Mouse (Mus musculus) ovary, adult 18-20 months (tissue): Measurements from ENCODE around the gene Mab21l2.

Experiments
- DNase-seq: peaks from one replicate; pipeline ENCODE4 v3.0.0; 2022; ENCODE audit warnings: low spot score, mixed read lengths

The Mab21l2 gene

GRCm38 (mm10) chr3:86548091-86549015 lies at the start of gene Mab21l2:
Mab21l2 (minus strand) TSS chr3:86548629.
- no peak for DNase-seq

GRCm38 (mm10) chr3:86575312-86575711 lies 26.9 kb upstream of the Mab21l2 start:
- DNase-seq, result no peak

DNA sequence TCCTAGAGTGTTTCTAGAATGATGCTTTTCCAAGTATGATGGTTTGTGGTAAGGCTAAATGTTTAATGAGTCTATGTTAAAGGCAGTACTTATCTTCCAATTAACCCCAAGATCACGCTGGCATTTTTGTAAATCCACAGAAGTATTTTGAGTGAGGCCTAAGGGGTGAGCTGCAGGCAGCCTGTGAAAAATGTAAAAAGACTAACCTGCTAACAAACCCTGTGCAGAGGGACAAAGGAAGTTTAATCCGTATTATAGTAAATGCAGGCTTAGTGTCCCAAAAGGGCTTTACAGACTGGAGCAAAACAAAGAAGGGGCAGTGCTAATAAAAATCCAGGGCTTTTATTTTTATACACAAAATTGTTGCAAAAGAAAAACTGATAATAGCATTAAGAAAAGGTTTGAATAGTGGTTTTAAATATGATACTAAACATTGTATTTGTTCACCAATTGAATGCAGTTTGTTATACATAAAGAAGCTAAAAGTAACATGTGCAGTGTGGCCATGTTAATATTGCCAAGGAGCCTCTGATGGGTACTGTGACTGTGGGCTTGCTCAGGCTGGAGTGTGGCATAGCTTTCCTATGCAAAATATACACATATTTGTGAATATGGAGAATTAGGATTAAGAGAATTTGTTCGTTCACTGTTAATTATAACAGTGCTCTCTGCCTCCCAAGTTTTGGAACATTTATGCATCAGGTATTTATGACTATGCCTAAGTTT lies 24.3 kb upstream of the Mab21l2 start:
- no peak for DNase-seq

- DNase-seq, result no peak
Observed at GRCm38 (mm10) chr3:86571518-86571917, 23.1 kb upstream of the Mab21l2 start.

GRCm38 (mm10) chr3:86567312-86567711 lies 18.9 kb upstream of the Mab21l2 start:
- no peak for DNase-seq

DNA sequence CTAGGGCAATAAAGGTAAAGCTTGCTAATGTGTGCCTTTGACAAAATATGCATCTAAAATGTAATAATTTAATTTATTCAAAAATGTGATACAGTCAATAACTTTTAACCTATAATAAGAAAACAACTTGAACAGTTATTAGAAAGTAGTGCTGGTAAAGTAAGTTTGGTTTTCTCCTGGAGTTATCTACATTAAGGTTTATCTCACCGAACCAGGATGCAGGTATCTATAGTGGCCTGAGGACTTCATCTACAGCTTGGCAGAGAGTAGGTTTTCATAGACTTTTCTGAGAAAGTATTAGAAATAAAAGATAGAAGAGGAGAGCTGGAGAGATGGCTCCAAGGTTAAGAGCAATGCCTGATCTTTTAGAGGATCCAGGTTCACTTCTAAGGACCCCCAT lies 13.0 kb upstream of the Mab21l2 start:
- DNase-seq, result no peak

DNA sequence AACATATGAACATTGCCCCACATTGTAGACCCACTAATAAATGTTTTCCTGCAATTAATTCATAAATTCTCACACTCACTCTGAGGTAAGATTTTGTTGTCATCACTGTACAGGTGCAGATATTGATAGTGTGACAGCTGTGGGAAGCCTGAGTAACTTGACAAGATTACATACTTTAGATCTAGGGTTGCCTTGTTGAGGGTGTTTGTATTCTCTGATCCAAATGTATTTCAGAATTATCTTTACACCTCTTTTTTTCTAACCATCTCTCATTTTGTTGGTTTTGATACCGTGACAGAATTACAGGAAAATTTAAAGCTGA lies 12.6 kb upstream of the Mab21l2 start:
- DNase-seq, result no peak

- DNase-seq, result no peak
Observed at GRCm38 (mm10) chr3:86560281-86561022, 12.0 kb upstream of the Mab21l2 start.

DNA sequence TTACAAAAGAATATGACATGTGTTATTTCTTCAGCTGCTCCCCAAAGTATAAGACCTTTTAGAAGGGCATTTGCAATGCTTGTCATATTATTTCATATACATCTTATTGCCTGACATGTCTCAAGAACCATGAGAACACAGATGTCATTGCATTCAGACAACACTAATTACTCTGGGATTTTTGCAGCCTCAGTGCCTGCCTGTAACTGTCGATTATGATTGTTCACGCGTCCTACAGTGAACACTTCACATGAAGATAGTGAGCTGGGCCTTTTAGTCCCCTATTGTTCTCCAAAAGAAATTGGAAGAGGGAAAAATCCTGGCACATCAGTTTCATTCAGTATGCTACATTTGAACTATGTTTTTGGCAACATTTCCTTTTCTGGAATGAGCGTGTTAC lies 11.2 kb upstream of the Mab21l2 start:
- DNase-seq, result no peak

- DNase-seq, result no peak
Observed at GRCm38 (mm10) chr3:86558976-86559375, 10.5 kb upstream of the Mab21l2 start.

- no peak for DNase-seq
Observed at GRCm38 (mm10) chr3:86552170-86552569, 3.7 kb upstream of the Mab21l2 start.

DNA sequence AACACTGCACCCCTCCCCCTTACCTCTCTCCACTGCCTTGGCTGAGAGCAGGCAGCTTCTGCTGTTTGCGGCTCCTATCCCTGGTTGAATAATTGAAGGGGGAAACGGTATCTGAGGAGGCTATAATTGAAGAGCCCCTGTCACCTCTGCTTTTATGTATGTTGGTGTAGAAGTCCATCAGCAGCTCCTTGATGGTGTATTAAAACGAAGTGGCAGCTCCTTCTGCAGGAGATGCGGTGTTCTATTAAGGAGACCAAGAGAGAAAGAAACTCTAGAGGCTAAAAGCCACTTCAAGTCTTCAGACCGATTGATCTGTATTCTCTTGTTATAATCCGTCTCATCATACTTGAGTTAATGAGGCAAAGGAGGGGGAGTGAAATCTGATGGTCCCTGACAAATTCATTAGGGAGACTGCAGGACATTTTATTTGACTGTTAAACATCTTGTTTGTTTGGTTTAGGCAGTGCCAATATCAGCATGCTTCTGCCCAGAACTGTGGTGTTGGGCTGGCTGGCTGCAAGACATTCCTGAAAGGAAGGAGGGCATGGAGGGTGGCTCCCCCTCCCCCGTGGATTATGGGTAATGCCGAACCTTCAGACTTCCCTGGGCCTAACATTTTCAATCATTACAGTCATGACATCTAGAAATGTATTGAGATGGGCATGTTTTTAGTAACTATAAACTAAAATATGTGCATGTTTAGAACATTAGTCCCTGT lies 2.7 kb upstream of the Mab21l2 start:
- no peak for DNase-seq

DNA sequence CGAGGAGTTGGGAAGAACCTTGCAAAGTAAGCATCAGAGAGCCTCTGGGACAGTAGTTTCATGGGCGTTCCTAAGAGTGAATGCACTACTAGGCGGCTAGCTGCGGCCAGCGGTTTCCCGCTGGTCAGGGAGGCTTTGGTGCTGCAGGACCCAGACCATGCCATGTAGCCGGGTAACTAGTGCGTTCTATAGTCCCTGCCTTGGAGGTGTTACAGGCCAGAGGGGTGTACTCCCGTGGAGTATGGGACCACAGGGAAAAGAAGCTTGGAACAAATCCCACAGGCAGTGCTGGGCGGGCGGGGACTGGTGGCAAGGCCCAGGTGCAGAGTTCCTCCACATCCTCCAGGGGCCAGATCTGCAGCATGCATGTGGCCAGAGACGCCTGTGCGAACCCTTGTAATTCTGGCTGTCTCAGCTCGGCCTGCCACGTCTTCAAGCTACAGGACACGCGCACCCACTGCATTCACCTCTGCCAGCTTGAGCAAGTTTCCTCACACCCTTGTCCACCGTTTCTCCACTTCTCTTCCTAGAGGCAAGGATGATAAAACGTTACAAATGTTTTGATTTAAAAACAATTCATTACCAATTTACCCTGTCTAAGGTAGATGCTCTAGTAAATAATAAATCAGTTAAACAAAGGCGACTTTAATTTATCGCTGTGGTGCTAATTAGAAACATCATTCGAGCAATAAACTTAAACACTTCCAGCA lies 2.0 kb upstream of the Mab21l2 start:
- no peak for DNase-seq

- DNase-seq, result no peak
Observed at GRCm38 (mm10) chr3:86547251-86547791, 1.1 kb downstream of the Mab21l2 start.

DNA sequence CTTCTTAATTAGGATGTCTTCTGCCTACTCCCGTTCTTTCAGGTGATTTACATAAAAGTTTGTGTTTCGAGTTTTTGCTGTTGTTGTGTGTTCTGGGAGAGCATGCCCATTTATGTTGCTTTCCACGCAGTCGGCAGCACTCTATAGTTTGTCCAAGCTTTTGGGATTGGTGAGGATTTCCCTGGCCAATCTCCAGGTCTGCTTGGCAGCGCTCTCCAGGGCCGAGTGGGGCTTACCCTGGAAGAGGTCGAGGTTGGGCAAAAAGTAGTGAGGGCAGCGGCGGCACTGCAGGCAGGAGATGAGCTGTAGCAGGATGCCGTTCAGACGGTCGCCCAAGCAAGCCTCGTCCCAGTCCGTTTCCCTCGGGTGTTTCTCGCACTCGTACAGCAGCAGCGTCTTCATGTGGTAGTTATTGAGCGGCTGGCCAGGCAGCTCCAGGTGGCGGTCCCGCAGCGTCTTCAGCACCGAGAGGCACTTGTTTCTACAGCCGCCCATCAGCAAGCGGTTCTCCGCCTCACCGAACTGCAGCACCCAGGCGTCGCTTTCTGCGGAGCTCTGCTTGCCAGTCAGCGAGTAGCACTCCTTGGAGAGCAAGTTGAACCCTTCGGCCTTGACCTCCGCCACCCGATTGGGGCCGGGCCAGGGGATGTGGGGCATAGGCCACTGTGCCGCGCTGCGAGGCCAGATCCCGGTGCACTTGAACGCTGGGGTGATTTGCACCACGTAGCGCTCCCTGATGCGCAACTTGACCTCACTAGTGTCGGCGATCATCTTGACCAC lies 1.8 kb downstream of the Mab21l2 start:
- DNase-seq, result no peak

- no peak for DNase-seq
Observed at GRCm38 (mm10) chr3:86545945-86546344, 2.5 kb downstream of the Mab21l2 start.

DNA sequence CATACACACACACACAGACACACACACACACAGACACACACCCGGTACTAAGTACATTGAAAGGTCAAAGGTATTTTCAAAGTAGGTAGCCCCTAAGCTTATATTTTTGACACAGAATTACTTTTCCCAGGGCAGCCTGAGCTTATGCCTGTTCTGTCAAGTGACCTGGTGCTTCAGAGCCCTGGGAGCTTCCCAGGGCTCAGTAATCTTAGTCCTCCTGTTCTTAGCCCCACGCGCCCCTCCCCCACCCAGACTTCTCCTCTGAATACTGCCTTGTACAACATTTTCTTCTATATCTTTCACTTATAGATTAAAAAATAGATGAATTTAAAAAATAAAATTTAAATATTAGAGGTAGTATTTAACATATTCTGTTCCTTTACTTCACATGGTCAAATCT lies 3.6 kb downstream of the Mab21l2 start:
- no peak for DNase-seq

DNA sequence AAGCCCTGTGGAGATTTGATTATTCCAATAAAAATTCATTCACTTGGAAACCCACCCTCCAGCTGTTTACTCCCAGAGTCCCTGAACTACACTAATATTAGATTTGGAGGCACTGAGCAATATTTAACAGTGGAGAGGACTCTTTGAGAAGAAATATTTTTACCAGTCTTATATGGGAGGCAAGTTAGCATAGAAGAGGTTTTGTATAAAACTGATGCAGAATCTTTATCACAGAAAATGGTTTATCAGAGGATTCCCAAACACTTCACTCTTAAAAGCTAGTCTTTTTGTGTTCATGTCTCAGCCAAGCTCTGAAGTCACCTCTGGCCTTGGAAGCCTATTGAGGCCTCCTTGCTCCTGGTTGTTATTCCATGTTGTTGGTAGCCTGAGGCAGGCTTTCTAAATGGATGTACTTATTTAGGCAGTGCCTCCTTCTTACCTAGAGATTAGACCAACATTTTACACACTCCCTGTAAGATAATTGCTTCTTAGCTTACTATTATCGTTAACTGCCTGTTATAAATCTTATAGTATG lies 6.5 kb downstream of the Mab21l2 start:
- DNase-seq, result no peak

GRCm38 (mm10) chr3:86541074-86541614 lies 7.3 kb downstream of the Mab21l2 start:
- no peak for DNase-seq
